Mouse (Mus musculus) bone marrow macrophage, adult 2 months (primary cell): ENCODE measurements around the gene Gins1.

Source experiments
- CTCF ChIP-seq: IDR thresholded peaks from 2 replicates; pipeline ENCODE4 v1.5.1; 2012; ENCODE audit warnings: low read depth, mild to moderate bottlenecking, low read length, moderate library complexity
- POLR2A ChIP-seq: IDR thresholded peaks from 2 replicates; pipeline ENCODE4 v1.6.1; 2012; ENCODE audit warnings: mild to moderate bottlenecking, low read depth, low read length, borderline replicate concordance

- TF ChIP-seq POLR2A (no peak), CTCF (no peak)
Observed at GRCm38 (mm10) chr2:150930806-150931205, 25.6 kb downstream of the Gins1 start.
